Mouse (Mus musculus) embryo, embryonic 10.5 days (tissue): Measurements from ENCODE around the gene Pqlc2.
A peak's percentile ranks its signal among the peaks of the same experiment; 100 is the strongest.

Experiments used
- DNase-seq: peaks from one replicate; pipeline ENCODE4 v3.0.0-alpha.2; 2015; ENCODE audit warnings: low spot score

The Pqlc2 gene

DNA sequence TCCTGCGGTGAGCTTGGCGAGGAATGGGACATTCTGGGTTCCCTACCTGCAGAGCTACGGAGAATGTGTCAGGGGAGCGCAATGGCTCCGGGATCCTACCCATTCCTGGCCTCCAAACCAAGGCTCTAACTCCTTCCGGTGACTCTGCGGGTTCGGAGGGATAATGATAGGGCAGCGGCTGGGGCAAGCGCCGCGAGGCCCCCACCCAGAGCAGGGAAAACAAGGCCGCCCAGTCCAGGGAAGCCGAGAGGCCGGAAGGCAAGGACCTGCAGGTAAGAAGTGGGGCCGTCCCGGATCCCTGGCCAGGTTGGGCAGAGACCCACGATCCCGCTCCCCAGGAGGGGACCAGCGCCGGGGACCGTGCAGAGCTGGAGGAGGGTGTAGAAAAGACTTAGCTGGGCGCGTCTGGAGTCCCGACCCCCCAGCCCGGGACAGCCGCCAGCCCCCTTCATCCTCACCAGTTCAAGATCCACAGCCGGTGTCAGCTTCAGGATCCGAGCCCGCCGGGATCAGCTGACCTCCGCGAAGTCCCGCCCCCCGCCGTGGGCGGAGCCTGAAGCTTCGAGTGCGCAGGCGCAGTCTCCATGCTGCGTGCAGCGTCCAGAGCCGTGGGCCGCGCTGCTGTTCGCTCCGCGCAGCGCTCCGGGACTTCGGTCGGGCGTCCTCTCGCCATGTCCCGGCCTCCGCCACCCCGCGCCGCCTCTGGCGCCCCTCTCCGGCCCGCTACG lies at the start of gene Pqlc2, which contains the start of gene Akr7a5:
Gene Pqlc2 (minus strand): TSS at position 538 of the 728 bp plus-strand sequence.
Gene Akr7a5 (plus strand): TSS at position 574 of the 728 bp plus-strand sequence.
- DNase-seq, result peak; percentile 96

DNA sequence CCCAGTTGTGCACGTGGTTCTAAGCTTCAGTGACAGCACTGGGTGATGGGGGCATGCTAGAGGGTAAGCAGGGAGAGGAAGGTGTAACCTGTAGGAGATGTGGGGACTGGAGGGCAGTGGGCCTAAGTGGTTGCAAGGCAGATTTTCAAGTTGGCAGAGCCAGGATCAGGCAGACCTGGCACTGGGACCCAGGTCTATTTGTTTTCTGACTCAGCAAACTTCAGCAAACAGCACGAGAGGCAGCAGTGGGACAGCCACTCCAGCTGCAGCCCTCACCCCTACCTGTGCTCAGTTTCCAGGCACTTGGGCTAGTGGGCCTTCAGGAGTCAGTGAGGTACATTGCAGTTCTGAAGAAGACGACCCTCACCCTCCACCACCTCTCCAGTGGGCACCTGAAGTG lies 46.7 kb upstream of the Pqlc2 start:
- DNase-seq, result no peak

DNA sequence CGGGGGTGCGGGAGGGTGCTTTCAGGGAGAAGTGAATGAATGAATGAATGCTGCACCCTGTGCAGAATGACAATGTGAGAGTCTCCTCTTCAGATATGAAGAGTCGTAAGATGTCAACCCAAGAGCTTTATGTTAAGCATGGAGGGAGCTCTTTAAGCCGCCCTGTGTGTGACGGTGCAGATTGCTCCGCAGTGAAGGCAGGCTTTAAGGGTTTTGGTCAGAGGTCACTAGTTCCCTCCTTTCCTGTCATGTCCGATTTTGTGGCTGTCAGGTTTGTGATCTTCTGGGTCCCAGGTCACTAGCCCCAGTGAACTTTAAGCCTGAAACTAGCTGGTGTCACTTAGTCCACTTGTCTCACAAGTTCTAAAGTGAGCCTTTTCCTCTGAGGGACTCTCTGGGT lies 42.3 kb upstream of the Pqlc2 start:
- no peak for DNase-seq

DNA sequence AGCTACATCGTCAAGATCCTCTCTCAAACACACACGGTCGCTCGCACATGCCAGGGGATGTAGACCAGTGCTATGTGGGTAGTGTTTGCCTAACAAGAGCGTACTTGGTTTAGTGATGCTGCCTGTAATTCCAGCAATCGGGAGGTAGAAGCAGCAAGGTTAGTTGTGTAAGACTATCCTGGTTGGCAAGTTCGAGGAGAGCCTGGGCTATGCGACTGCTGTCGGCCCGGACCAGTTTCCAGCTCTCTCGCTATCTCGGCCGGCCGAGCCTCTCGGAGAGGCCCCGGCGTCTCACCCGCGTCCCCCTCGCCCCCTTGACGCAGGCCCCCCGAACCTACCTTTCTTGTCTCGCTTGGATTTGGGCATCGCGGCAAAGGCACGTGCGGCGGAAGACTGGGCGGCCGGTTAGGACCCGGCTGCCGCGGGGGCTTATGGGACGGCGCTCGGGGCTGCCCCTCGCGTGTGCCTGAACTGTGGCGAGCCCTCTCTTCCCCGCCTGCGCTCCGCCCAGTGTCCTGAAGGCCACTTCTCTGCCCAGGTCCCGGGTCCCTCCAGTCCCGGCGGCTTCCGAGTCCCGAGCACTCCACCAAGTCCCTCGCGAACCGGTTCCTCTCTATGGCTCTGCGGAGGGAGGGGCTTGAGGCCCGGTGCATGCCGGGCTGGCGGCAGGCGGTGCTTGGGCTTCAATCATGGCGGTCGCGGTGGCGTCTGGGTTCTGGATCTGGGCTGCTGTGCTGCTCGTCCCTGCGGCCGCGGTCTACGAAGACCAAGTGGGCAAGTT lies 41.6 kb upstream of the Pqlc2 start, which contains the start of the genes Mrto4, Emc1 and Ubr4:
Gene Mrto4 (minus strand): TSS at position 646 of the 781 bp plus-strand sequence.
Gene Emc1 (plus strand): TSS at position 657 of the 781 bp plus-strand sequence.
Gene Ubr4 (plus strand): TSS at position 679 of the 781 bp plus-strand sequence.
- DNase-seq, result peak; percentile 91

DNA sequence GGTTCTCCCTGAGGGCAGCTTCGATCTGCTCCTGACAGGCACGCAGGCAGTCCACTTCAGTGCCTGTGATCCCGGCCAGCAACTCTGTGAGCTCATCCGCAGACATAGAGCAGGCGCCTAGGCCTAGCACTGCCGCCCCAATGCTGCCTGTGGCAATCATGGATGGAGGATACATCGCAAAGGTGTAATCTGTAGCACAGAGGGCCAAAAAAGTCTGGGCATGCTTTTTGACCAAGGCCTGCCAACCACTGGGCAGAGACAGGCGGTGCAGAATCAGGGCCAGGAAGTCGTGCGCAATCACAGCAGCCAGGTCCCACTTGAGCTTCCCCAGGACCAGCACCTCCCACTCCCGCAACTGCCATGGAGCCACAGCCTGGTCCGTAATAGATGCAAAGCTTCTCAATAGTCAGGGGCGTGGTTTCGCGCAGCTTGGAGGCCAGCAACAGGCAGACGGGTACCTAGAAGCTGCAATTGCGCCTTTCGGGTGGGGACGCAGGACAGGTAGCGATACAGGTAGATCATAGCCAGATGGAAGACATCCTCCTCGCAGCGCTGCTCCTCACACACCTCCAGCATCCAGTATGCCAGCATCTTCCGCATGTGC lies 35.0 kb upstream of the Pqlc2 start:
- no peak for DNase-seq

DNA sequence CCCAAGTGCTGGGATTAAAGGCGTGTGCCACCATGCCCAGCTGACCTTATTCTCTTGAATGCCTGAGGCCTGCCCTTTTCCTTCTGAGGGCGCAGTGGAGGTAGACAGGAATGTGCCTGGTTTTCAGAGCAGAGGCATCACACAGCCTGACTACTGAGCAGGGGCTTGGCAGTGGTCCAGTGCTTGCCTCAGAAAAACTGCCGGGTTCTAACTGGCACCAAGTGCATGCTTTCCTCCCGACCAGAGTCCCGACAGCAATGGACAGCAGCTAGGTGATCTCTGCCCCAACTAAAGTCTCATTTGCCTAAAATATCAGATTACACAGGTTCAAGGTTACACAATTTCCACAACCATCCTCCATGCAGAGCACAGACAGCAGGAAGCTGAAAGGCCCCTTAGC lies 33.2 kb upstream of the Pqlc2 start:
- DNase-seq, result no peak

DNA sequence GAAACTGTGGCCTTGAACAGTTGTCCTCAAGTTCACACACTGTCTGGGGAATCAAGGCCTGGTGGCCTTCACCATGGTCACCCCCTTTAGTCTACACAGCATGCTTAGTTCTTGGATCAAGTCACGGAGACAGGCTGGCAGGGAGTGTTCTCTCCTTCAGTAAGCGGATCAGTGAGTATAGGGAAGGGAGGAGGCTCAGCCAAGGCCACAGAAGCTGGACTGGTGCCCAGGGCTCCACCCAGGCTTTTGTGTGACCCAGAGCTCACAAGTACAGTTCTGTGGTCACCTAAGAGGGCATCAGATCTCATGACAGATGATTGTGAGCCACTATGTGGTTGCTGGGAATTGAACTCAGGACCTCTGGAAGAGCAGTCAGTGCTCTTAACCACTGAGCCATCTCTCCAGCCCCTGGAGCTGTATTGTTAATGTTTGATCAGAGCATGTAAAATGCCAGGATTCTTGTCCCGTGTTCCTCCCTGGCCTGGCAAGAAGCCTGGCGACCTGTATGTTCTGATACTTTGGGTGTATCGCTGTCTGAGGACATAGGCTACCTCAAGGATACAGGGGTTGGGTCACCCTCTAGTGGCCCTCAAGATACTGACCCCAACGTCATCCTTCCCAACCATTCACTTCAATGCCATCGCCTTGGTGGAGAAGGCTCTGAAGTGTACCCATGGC lies 31.2 kb upstream of the Pqlc2 start:
- DNase-seq, result no peak

DNA sequence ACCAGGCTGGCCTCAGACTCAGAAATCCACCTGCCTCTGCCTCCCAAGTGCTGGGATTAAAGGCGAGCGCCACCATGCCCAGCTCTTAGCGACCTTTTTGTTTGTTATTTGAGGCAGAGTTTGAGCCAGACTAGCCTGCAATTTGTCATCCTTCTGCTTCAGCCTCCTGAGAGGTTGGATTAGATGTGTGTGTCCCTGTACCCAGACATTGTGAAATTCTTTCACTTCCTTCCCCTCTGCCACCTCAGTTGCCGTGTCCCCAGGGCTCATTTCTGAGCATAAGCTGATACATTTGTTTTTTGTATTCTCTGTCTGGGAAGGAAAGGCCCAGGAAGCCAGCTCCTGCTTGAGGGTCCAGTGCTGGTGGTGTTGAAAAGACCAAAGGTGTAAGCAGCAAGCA lies 30.3 kb upstream of the Pqlc2 start:
- DNase-seq, result no peak

DNA sequence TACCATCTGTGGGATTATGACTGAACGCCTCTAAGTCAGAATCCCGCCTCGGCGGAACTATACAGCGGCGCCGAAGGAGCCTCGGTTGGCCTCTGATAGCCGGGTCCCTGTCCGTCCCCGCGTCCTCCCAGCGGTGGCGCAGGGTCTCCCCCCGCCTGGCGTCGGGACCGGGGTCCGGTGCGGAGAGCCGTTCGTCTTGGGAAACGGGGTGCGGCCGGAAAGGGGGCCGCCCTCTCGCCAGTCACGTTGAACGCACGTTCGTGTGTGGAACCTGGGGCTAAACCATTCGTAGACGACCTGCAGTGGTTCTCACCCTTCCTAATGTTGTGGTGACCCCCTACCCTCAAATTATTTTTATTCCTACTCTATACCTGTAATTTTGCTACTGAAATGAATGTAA lies 27.6 kb upstream of the Pqlc2 start:
- DNase-seq, result no peak

DNA sequence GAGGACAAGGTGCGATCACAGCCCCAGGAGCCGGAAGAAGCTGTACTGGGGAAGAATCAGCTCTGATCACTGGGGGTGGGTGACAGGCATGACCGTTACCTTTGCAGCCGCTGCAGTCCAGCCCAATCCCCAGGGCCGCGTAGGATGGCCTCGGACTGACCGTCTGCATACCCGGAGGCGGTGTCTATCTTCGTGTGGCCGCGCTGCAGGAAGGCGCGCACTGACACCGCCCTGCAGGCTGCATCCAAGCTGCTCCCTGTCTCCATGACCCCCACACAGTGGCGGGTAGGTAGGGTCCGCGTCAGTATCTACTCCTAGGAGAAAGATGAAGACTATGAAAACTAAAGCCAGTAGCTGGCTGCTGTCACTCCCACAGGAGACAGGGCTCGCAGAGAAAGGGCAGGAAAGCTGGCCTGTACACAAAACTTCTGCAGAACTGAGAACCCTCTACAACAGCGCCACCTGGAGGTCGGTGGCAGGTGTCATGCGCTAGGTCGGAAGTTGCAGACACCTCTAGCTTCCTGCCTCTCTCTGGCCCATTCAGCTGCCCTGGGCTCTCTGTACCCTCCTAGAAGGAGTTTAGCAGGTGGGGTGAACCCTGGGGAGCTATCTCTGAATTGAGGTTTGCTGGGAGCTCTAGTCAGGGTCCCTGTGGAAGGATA lies 26.4 kb upstream of the Pqlc2 start:
- peak; percentile 85 for DNase-seq

DNA sequence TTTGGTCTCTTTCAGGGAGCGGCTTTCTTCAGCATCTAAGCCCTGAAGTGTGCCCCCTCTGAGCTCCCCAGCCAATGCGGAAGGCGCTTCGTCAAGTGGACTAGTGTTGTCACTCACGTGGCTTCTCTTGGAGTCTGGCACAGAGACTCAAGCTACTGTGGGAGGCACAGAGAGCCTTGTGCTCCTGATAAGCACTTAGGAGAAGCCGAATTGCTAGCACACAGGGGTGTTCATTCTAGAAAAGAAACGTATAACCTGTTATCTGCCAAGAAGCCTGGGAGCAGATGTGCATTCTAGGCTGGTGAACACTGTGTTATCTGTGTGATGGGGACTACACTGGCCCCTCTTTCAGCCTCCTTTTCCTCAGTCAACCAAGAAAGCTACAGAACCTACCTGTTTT lies 25.0 kb upstream of the Pqlc2 start:
- DNase-seq, result no peak

DNA sequence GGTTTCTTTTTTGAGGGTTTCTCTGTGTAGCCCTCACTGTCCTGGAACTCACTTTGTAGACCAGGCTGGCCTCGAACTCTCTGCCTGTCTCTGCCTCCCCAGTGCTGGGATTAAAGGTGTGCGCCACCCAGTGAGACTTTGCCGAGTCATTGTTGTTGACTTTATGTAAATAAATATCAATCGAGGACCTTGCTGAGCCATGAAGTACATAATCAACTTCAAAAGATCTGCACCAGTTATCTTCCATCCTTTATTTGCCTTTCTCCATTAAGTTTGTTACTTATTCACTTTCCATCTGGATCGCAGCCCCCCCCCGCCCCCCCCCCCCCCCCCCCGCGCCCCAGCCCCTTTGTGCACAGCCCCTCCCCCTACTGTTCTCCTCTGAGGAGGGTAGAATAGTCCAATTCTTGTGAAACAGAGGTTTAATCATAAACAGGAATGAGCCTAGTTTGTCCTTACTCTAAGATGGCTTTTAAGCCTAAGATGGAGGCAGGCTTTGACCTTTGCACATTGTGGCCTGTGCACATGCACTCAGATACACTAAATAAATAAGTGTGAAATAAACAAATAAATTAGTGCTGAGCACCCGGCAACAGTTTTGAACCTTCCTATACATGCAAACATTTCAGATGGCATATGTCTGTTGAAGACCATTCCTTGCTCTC lies 24.3 kb upstream of the Pqlc2 start:
- DNase-seq, result no peak

DNA sequence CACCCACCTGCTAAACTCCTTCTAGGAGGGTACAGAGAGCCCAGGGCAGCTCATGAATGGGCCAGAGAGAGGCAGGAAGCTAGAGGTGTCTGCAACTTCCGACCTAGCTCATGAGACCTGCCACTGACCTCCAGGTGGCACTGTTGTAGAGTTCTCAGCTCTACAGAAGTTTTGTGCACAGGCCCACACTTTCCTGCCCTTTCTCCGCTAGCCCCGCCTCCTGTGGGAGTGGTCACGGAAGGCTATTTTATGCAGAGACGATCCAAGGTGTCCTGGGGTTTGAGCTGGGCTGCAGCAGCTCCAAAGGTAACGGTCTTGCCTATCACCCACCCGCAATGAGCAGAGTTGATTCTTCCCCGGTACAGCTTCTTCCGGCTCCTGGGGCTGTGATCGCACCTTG lies 20.1 kb upstream of the Pqlc2 start:
- peak; percentile 91 for DNase-seq

DNA sequence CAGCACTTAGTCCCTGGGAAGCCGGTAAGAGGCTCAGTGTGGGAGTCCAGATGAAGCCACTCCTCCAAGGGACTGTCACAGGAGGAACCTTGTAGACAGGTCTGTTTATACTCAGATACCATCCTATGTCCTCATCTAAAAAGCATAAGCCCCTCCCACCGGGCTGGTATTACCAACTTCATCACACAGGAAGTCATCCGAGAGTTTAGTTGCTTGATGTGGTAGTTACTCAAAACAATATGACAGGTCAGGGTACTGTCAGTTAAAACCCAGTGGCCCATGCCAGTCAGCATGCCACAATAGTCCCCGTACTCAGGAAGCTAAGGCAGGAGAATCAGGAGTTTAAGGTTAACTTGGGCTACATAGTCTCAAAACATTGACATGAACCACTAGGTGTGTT lies 9.2 kb upstream of the Pqlc2 start:
- DNase-seq, result no peak

DNA sequence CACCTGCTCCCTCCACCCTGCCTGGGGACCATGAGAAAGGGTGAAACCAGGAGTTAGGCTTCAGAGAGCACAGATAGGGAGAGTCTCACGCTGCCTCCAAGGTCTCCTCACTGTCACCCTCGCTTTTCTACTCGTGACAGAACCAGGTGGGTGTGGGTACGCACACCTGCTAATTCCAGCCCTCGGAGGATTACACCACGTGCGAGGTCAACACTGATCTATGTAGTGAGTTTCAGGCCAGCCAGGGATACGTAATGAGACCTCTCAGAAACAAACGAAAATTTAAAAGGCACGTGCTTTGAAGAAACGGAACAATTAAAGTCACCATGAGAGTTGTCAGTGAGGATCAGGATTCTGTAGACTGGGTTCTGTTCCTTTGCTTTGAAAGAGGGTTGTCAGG lies 7.9 kb upstream of the Pqlc2 start:
- DNase-seq, result no peak

DNA sequence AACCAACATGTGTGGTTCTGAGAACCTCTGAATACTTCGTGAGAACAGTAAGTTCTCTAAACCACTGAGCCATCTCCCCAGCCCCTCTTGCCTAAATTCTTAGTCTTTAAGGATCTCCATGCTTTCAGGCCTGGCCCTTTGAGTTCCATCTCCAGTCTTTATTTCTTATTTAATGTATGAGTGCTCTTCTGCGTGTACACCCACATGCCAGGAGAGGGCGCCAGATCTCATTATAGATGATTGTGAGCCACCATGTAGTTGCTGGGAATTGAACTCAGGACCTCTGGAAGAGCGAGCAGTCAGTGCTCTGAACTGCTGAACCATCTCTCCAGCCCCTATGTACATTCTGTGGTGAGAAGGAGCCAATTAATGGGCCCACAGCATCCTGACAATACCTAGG lies 2.1 kb upstream of the Pqlc2 start:
- DNase-seq, result peak; percentile 71

DNA sequence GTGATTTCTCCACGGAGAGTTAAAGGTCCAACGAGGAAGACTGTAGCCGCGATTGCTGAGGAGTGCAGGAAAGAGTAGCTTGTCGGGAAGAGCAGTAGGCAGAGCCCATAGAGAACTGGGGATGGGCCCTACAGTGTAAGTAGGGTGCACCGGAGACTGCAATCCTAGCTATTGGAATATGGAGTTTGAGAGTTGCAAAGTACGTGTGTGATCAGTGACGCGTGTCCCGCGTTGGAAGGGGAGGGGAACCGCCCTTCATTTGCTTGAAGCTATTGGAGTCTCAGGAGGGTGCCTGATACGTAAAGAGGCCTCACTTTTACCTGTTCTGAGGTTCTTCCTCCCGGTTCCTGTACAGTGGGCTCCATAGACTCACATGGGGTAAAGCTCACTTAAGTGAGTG lies 1.2 kb upstream of the Pqlc2 start:
- no peak for DNase-seq

DNA sequence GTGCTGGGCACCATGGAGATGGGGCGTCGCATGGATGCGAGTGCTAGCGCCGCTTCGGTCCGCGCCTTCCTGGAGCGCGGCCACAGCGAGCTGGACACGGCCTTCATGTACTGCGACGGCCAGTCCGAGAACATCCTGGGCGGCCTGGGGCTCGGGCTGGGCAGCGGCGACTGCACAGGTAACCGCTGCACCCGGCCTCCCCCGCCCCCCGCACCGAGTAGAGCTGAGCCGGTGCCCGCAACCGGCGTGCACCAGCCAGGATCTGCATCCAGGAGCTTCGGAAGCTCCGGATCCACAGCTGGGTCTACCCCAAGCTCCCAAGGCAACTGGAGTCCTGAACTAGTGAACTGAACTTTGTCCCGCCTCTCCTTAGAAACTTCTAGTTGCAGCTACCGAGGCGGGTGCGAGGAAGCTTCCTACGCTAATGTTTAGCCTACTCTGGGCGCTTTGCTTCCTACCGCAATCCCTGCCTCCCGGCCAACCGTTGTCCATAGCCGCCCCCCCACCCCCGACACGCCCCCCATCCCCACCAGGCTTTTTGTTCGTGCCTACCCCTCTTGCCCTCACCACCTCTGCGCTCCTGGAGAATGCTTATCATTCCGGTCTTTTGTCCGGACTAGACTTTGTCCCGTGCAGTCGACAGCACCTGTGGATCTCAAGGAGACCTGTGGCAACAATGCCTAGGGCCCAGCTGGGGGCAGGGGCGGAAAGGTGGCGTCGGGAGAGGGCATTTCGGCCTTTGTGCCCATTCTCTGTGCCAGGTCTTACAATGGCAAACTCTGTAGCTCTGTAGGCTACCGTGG lies 592 bp upstream of the Pqlc2 start:
- DNase-seq, result peak; percentile 63

DNA sequence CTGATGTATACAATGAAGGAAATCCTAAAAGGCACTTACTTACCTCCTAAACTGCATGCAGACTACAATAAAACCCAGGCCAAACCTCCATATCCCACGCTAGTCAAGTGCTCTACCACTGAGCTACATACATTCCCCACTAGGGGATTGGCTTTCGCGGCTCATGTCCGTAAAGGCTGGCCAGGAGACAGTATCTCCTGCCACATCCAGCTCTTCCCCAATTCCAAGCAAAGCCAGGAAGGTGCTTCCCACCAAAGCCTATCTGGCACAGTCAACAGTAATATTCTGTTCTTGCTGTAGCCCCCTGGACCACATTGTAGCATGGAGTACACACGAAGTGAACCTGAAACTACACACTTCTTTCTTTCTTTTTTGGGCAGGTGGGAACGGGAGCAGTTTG lies 857 bp downstream of the Pqlc2 start:
- DNase-seq, result no peak

DNA sequence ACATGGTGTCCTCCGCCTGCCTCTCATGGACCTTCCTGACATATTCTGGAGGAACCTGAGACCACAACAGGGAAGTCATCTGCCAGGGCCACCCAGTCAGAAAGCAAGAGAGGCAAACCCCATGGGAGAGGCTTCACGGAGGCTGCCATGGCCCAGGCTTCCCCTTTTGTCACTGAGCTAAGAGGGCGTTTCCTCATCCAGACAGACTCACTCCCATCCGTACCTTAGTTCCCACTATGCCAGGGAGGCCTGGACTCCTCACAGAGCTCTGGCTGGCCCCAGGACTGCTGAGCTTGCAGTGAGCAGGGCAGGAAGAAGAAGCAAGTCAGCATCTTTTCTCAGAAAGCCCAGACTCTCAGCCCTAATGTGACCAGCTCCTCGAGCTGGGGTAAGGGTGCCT lies 2.6 kb downstream of the Pqlc2 start:
- DNase-seq, result no peak
